Mouse (Mus musculus): ENCODE measurements around the gene March1. TPM values are rescaled to one million over a fixed set of nuclear protein-coding genes. Genes with fewer than 3 reads are reported as not detected.
A peak's percentile ranks its signal among the peaks of the same experiment; 100 is the strongest.

March1 gene
- polyA plus RNA-seq, 2 experiments = 0.41 to 0.62 TPM

DNA sequence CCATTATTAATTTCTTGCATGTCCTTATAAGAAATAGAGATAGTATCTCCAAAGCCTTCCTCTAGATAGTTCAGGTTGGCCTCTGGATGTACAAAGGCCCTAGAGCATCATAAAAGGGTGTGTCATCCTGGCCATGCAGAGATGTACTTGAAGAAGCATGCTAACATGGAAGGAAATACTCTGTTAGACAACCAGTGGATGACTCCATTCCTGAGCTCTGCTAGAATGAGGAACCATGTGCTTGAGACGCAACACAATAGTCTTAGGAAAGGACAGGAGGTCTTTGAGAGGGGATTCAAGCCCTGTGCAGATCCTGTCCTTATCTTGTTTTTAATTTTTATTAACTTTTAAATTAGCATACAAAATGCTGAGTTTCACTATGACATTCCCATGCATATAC lies 819.1 kb downstream of the March1 start:
- Histone ChIP-seq H3K9me3 (ENCODE audit: control insufficient read depth, low read length) (no peaks in the 10 kb centered on the region), H3K4me2 (replicated peaks; ENCODE audit: low read depth, low read length, severe bottlenecking) (no peak overlapping the region), H3K36me3 (ENCODE audit: control insufficient read depth, insufficient read depth, low read length) (no peaks in the 10 kb centered on the region), H3K27ac (replicated peaks; ENCODE audit: low read depth, low read length) (no peak overlapping the region), H3K27me3 (ENCODE audit: control insufficient read depth, insufficient read depth, low read length) (no peaks in the 10 kb centered on the region), H3K4me1 (ENCODE audit: control insufficient read depth, insufficient read depth, low read length) (no peaks in the 10 kb centered on the region), H3K9ac (ENCODE audit: low read depth, low read length, severe bottlenecking) (no peak overlapping the region), H3K4me3 (replicated peaks; ENCODE audit: low read length) (no peak overlapping the region)
- DNase-seq (ENCODE audit: low spot score) (no peak), ATAC-seq (ENCODE audit: low FRiP score, low read depth) (no peak)
- no peak for TF ChIP-seq POLR2A (IDR thresholded peaks at IDR 0.05; ENCODE audit: borderline replicate concordance, extremely low read depth, insufficient read depth, insufficient read length)
- 95% methylated on average over 1 of the region's 1 CpGs for WGBS

DNA sequence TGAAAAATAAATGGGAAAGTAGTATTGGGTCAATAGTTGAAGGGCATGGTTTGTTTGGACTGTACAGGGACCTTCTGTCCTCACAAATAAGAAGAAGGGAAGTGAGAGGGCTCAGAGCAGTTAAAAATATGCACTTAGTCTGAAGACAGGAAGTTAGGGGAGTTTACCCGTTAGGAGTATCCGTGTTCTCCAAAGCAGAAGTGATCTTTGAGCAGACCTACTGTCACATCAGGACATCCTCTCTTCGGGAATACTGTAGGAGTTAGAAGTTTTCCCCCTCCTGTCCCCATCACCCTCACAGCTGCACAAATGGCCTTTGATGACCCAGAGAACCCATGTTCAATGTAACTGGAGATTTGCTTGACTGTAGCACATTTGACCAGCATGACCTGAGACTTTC lies 820.2 kb downstream of the March1 start:
- Histone ChIP-seq H3K9ac (ENCODE audit: low read depth, low read length, severe bottlenecking) (no peak overlapping the region), H3K27ac (replicated peaks; ENCODE audit: low read depth, low read length) (no peak overlapping the region), H3K4me1 (ENCODE audit: control insufficient read depth, insufficient read depth, low read length) (no peaks in the 10 kb centered on the region), H3K36me3 (ENCODE audit: control insufficient read depth, insufficient read depth, low read length) (no peaks in the 10 kb centered on the region), H3K4me3 (replicated peaks; ENCODE audit: low read length) (no peak overlapping the region), H3K27me3 (ENCODE audit: control insufficient read depth, insufficient read depth, low read length) (no peaks in the 10 kb centered on the region), H3K4me2 (replicated peaks; ENCODE audit: low read depth, low read length, severe bottlenecking) (no peak overlapping the region), H3K9me3 (ENCODE audit: control insufficient read depth, low read length) (no peaks in the 10 kb centered on the region)
- no peak for ATAC-seq (ENCODE audit: low FRiP score, low read depth)
- no peak for DNase-seq (ENCODE audit: low spot score)
- TF ChIP-seq POLR2A (IDR thresholded peaks at IDR 0.05; ENCODE audit: borderline replicate concordance, extremely low read depth, insufficient read depth, insufficient read length) = no peak
- 87% methylated on average over 3 of the region's 3 CpGs for WGBS

DNA sequence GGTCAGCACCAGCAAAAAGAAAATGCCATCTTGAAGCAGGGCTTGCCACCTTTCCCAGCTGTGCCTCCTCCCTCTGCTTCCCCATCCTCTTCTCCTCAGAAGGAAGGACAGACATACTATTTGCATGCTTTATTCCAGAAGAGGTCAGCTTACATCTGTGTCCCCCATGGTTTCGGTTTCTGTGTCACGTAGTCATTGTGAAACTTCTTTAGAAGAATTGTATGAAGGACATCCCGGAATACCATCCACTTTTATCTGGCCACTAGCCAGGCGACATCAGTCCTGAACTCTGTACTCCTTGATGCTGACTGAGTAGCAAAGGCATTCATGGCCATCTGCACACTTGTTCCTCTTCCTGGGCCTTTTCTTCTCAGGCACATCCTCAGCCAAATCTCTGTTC lies 820.8 kb downstream of the March1 start:
- Histone ChIP-seq H3K4me2 (replicated peaks; ENCODE audit: low read depth, low read length, severe bottlenecking) (no peak overlapping the region), H3K4me1 (ENCODE audit: control insufficient read depth, insufficient read depth, low read length) (no peaks in the 10 kb centered on the region), H3K27ac (replicated peaks; ENCODE audit: low read depth, low read length) (no peak overlapping the region), H3K9ac (ENCODE audit: low read depth, low read length, severe bottlenecking) (no peak overlapping the region), H3K4me3 (replicated peaks; ENCODE audit: low read length) (no peak overlapping the region), H3K27me3 (ENCODE audit: control insufficient read depth, insufficient read depth, low read length) (no peaks in the 10 kb centered on the region), H3K36me3 (ENCODE audit: control insufficient read depth, insufficient read depth, low read length) (no peaks in the 10 kb centered on the region), H3K9me3 (ENCODE audit: control insufficient read depth, low read length) (no peaks in the 10 kb centered on the region)
- no peak for TF ChIP-seq POLR2A (IDR thresholded peaks at IDR 0.05; ENCODE audit: borderline replicate concordance, extremely low read depth, insufficient read depth, insufficient read length)
- ATAC-seq (ENCODE audit: low FRiP score, low read depth) (no peak), DNase-seq (ENCODE audit: low spot score) (no peak)
- 84% methylated on average over 4 of the region's 4 CpGs for WGBS

DNA sequence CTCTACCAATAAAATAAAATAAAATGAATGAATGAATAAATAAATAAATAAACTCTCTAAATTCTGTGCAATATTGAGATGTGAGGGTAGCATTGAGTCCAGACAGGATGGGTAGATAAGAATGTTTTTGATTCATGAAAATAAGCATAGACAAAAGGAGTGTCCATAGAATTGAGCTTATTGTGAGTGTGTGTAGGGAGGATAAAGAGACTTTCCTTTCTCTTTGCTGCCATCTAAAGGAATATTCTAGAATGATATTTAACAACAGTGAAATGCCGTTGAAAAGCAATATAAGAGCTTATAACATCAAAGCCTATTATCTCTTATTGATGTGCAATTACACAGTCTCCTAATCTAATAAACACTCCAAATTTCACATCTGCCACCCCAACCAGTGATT lies 823.4 kb downstream of the March1 start:
- ATAC-seq (ENCODE audit: low FRiP score, low read depth) (no peak), DNase-seq (ENCODE audit: low spot score) (no peak)
- 9% methylated on average over 1 of the region's 1 CpGs for WGBS
- H3K9me3 ChIP-seq (ENCODE audit: control insufficient read depth, low read length) = no peaks in the 10 kb centered on the region
- no peaks in the 10 kb centered on the region for H3K4me1 ChIP-seq (ENCODE audit: control insufficient read depth, insufficient read depth, low read length)
- no peak for TF ChIP-seq POLR2A (IDR thresholded peaks at IDR 0.05; ENCODE audit: borderline replicate concordance, extremely low read depth, insufficient read depth, insufficient read length)
- no peak overlapping the region for H3K4me3 ChIP-seq (replicated peaks; ENCODE audit: low read length)
- H3K27me3 ChIP-seq (ENCODE audit: control insufficient read depth, insufficient read depth, low read length) = no peaks in the 10 kb centered on the region
- no peak overlapping the region for H3K9ac ChIP-seq (ENCODE audit: low read depth, low read length, severe bottlenecking)
- no peaks in the 10 kb centered on the region for H3K36me3 ChIP-seq (ENCODE audit: control insufficient read depth, insufficient read depth, low read length)
- no peak overlapping the region for H3K27ac ChIP-seq (replicated peaks; ENCODE audit: low read depth, low read length)
- H3K4me2 ChIP-seq (replicated peaks; ENCODE audit: low read depth, low read length, severe bottlenecking) = no peak overlapping the region

DNA sequence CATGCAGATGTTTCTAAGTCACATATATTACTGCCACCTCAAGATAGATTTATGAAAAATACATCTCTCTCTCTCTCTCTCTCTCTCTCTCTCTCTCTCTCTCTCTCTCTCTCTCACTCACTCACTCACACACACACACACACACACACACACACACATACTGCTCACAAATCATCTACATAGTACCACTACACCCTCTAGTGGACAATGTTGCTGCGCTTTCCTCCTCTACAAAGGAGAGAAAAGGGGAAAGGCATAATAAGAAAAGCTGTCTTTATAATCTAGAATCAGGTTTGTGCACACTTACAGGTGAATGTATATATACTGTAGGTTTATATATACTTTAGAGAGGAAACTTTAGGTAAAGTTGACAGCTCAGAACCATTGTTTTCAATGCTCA lies 825.1 kb downstream of the March1 start:
- H3K36me3 ChIP-seq (ENCODE audit: control insufficient read depth, insufficient read depth, low read length) = no peaks in the 10 kb centered on the region
- no peaks in the 10 kb centered on the region for H3K4me1 ChIP-seq (ENCODE audit: control insufficient read depth, insufficient read depth, low read length)
- no peaks in the 10 kb centered on the region for H3K27me3 ChIP-seq (ENCODE audit: control insufficient read depth, insufficient read depth, low read length)
- TF ChIP-seq POLR2A (IDR thresholded peaks at IDR 0.05; ENCODE audit: borderline replicate concordance, extremely low read depth, insufficient read depth, insufficient read length) = no peak
- H3K27ac ChIP-seq (replicated peaks; ENCODE audit: low read depth, low read length) = no peak overlapping the region
- ATAC-seq (ENCODE audit: low FRiP score, low read depth) (no peak), DNase-seq (ENCODE audit: low spot score) (peak; percentile 48)
- H3K4me2 ChIP-seq (replicated peaks; ENCODE audit: low read depth, low read length, severe bottlenecking) = no peak overlapping the region
- H3K9ac ChIP-seq (ENCODE audit: low read depth, low read length, severe bottlenecking) = no peak overlapping the region
- H3K4me3 ChIP-seq (replicated peaks; ENCODE audit: low read length) = no peak overlapping the region
- no peaks in the 10 kb centered on the region for H3K9me3 ChIP-seq (ENCODE audit: control insufficient read depth, low read length)
- WGBS = 24% methylated on average over 1 of the region's 1 CpGs

DNA sequence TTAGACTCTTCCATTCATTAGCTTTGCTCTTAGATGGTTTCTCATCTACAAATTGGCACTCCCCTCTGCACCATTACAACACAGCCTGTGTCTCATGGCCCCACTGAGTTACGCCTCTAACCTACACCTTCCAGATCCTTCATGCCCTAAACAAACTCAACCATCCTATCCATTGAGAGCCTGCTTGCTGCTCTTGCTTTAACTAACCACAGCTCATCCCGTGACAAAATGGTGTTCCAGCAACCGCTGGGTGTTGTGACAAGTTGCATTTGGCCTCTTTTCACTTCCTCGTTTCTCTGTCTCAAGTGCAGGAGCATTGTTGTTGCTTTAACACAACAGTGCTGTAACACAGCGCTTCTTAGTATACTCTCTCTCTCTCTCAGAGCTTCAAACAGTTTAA lies 826.4 kb downstream of the March1 start:
- no peak for ATAC-seq (ENCODE audit: low FRiP score, low read depth)
- H3K27me3 ChIP-seq (ENCODE audit: control insufficient read depth, insufficient read depth, low read length) = no peaks in the 10 kb centered on the region
- 73% methylated on average over 5 of the region's 5 CpGs for WGBS

More for the DNA sequence above, 826.4 kb downstream of the March1 start:
- Histone ChIP-seq H3K36me3 (ENCODE audit: control insufficient read depth, insufficient read depth, low read length) (no peaks in the 10 kb centered on the region), H3K27ac (replicated peaks; ENCODE audit: low read depth, low read length) (no peak overlapping the region), H3K4me1 (ENCODE audit: control insufficient read depth, insufficient read depth, low read length) (no peaks in the 10 kb centered on the region), H3K4me2 (replicated peaks; ENCODE audit: low read depth, low read length, severe bottlenecking) (no peak overlapping the region), H3K4me3 (replicated peaks; ENCODE audit: low read length) (no peak overlapping the region), H3K9ac (ENCODE audit: low read depth, low read length, severe bottlenecking) (no peak overlapping the region), H3K9me3 (ENCODE audit: control insufficient read depth, low read length) (no peaks in the 10 kb centered on the region)
- no peak for TF ChIP-seq POLR2A (IDR thresholded peaks at IDR 0.05; ENCODE audit: borderline replicate concordance, extremely low read depth, insufficient read depth, insufficient read length)
- DNase-seq (ENCODE audit: low spot score) = no peak

All from limb, embryonic 14.5 days (tissue).